Mouse (Mus musculus): Measurements from ENCODE around the gene Ino80b.

The Ino80b gene

DNA sequence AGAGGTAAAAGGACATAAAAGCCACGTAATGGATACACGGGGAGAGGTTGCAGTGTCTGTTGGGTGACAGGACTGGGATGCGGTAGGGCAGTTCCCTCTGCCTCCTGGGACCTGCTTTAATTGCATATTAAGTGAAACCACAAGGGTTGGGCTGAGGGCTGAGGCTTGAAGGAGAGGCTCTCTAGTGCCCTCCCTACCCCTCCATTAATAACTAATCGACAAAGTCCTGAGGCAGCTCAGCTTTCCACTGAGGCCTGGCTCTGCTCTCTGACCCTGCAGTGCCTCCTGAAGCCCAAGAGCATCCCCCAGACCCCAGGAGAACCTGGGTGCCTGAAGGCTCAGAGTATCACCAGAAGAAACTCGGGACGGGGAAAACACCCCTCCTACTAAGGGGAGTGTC lies 40.8 kb downstream of the Ino80b start:
- no peak for DNase-seq (ENCODE audit: low read depth)

DNA sequence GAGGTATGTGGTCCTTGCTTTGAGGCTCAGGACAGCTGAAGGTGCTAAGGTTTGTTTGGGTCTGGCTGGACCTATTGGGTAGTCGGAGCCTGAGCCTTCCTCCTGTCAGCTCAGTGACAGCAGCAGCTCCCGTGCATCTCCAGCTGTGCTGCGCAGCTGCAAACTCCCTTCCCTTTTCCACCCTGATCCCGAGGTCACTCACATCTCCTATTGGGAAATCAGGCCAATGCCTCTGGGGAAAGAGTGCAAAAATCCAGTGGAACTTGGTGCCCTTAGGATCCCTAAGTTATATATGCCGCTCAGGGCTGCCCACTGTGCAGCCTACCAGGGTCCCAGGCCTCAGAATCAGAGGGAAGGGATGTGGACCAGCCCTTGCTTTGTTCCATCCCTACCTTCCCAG lies 41.7 kb downstream of the Ino80b start:
- DNase-seq (ENCODE audit: low read depth) = no peak

- DNase-seq (ENCODE audit: low read depth) = no peak
These were observed 45.0 kb downstream of the Ino80b start for GRCm38 (mm10) chr6:83080210-83080609.

- peak; percentile 83 for DNase-seq (ENCODE audit: low read depth)
These were observed 46.8 kb downstream of the Ino80b start for GRCm38 (mm10) chr6:83078324-83078858.

GRCm38 (mm10) chr6:83077630-83078323 lies 47.5 kb downstream of the Ino80b start, which contains the start of gene Pcgf1:
Gene Pcgf1, plus strand, starts transcription at chr6:83077869.
- peak; percentile 98 for DNase-seq (ENCODE audit: low read depth)

GRCm38 (mm10) chr6:83074979-83075378 lies 50.3 kb downstream of the Ino80b start:
- no peak for DNase-seq (ENCODE audit: low read depth)

All from c-Kit-positive CD71-negative TER-119-negative erythroid progenitor cells, embryonic 14.5 days (primary cell).